In the genomic region with DNA sequence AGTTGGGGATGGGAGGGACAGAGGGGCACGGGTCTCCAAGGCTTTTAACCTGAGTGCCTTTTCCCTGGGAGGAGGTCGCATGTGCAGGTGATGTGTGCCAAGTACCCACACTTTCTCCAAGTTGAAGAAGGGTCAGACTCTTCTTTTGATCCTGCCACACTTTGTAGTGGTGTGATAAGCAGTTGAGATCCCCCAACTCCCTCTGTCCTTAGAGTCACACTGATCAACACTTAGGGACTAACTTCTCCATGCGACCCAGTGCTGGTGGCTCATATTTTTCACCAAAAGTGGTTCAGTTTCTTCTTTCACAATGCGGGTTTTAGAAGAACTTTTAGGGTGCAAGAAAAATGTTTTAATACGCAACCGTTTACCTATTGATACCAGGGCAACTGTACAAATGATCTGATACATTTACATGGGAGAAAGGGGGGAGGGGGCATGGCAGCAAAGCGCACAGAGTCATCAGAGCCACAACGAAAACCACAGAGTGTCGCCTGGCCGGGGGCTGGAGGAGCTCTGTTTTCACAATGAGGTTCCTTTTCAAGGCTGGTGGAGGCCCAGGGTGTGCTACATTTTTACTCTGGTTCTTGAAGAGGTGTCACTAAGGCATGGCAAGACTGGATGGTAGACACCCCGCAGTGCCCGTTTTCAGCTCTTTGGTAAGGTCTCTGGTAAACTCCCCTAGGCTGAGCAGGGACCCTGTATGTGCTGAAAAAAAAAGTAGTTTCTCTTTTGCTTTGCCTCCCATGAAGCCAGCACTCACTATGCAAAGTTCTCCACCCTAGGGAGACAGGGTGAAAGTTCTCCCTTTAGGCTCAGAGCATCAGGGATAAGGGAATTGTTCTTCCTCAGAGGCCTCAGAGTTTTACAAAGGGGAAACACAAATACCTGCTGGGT, we compare ENCODE assay signal across 7 mouse cellular contexts. TPM values are rescaled to one million over a fixed set of nuclear protein-coding genes. Genes with fewer than 3 reads are reported as not detected.
DNase-seq lines count a peak whose midpoint lies in the region; ATAC-seq and TF ChIP-seq lines count a peak whose summit lies in the region.

No protein-coding gene starts in this region.

- H3K4me1 ChIP-seq in testis, adult 2 months (ENCODE audit: control insufficient read depth, insufficient read depth, low read length), result peaks cover 15% of the 10 kb centered on the region
- peaks cover 18% of the 10 kb centered on the region for H3K4me1 ChIP-seq in heart, embryonic 12.5 days (replicated peaks)
- peaks cover 24% of the 10 kb centered on the region for H3K4me1 ChIP-seq in liver, embryonic 13.5 days (replicated peaks)
- 0 out of 2 replicates have a peak, but pooled peaks cover 3% of the 10 kb centered on the region for H3K4me1 ChIP-seq in olfactory bulb, adult 2 months (ENCODE audit: control insufficient read depth, insufficient read depth, low read length)

- no peaks in the 10 kb centered on the region for H3K36me3 ChIP-seq in testis, adult 2 months (ENCODE audit: control insufficient read depth, insufficient read depth, low read length)
- no peaks in the 10 kb centered on the region for H3K36me3 ChIP-seq in heart, embryonic 12.5 days
- H3K36me3 ChIP-seq in liver, embryonic 13.5 days, result no peaks in the 10 kb centered on the region

- no peak for TF ChIP-seq POLR2A in testis, adult 2 months (IDR thresholded peaks at IDR 0.05; ENCODE audit: control insufficient read depth, low read depth, low read length)
- TF ChIP-seq POLR2A in olfactory bulb, adult 2 months (IDR thresholded peaks at IDR 0.05; ENCODE audit: insufficient read depth, low read depth, low read length), result 0 out of 2 replicates have a peak, but pooled peaks have one; percentile 5

- 30% methylated on average over 12 of the region's 12 CpGs for WGBS in heart, embryonic 12.5 days
- WGBS in liver, embryonic 13.5 days (ENCODE audit: insufficient replicate concordance), result 11% methylated on average over 12 of the region's 12 CpGs
- 56% methylated on average over 12 of the region's 12 CpGs for WGBS in olfactory bulb, adult 2 months

- ATAC-seq in heart, embryonic 12.5 days (ENCODE audit: insufficient number of reproducible peaks, low FRiP score), result no peak
- ATAC-seq in liver, embryonic 13.5 days (ENCODE audit: low read depth), result no peak
- ATAC-seq in inflammation-experienced regulatory T-cells, adult 6 months, result no peak

- DNase-seq in testis, postnatal 10 days (ENCODE audit: low spot score), result no peak
- DNase-seq in liver, embryonic 13.5 days, result no peak
- DNase-seq in adrenal gland, postnatal 25 days, result no peak

- H3K27me3 ChIP-seq in testis, adult 2 months (ENCODE audit: control insufficient read depth, insufficient read depth, low read length), result no peaks in the 10 kb centered on the region
- peaks cover 36% of the 10 kb centered on the region for H3K27me3 ChIP-seq in heart, embryonic 12.5 days (replicated peaks)
- H3K27me3 ChIP-seq in liver, embryonic 13.5 days, result peaks cover 7% of the 10 kb centered on the region; the same call in 1 of the 2 replicates

- H3K27ac ChIP-seq in testis, adult 2 months (ENCODE audit: control insufficient read depth, insufficient read depth, low read depth, low read length), result peak overlapping the region; percentile 94
- no peak overlapping the region for H3K27ac ChIP-seq in heart, embryonic 12.5 days (ENCODE audit: poor library complexity, severe bottlenecking)
- H3K27ac ChIP-seq in liver, embryonic 13.5 days, result no peak overlapping the region
- no peak overlapping the region for H3K27ac ChIP-seq in olfactory bulb, adult 2 months (ENCODE audit: insufficient read depth, low read depth, low read length)

- no peaks in the 10 kb centered on the region for H3K9me3 ChIP-seq in heart, embryonic 12.5 days (replicated peaks)
- no peaks in the 10 kb centered on the region for H3K9me3 ChIP-seq in liver, embryonic 13.5 days (replicated peaks)

- H3K4me2 ChIP-seq in heart, embryonic 12.5 days, result peak overlapping the region; percentile 85
- H3K4me2 ChIP-seq in liver, embryonic 13.5 days, result peak overlapping the region; percentile 79

- peak overlapping the region; percentile 68 for H3K9ac ChIP-seq in heart, embryonic 12.5 days
- peak overlapping the region; percentile 69 for H3K9ac ChIP-seq in liver, embryonic 13.5 days

- peak overlapping the region; percentile 74 for H3K4me3 ChIP-seq in testis, adult 2 months (ENCODE audit: control insufficient read depth, low read depth, low read length)
- peak overlapping the region; percentile 48 for H3K4me3 ChIP-seq in heart, embryonic 12.5 days
- peak overlapping the region; percentile 56 for H3K4me3 ChIP-seq in liver, embryonic 13.5 days (replicated peaks)
- H3K4me3 ChIP-seq in olfactory bulb, adult 2 months (ENCODE audit: insufficient read depth, low read depth, low read length), result peak overlapping the region; percentile 31

- no peak for TF ChIP-seq CTCF in testis, adult 2 months (IDR thresholded peaks at IDR 0.05; ENCODE audit: control insufficient read depth, insufficient read depth, insufficient replicate concordance, low read depth, low read length)
- no peak for TF ChIP-seq CTCF in olfactory bulb, adult 2 months (IDR thresholded peaks at IDR 0.05; ENCODE audit: insufficient read depth, low read depth, low read length)

RNA-seq across cellular contexts. Expression of gene Lrmda, which starts 0.7 kb away (rescaled TPM):
- 1.6 and 2.1 TPM in 2 replicates for polyA plus RNA-seq in testis, adult 2 months (2012; rRNA removed)
- polyA plus RNA-seq in heart, embryonic 12.5 days (2016; fragmentation: Nextera tagmentation; extraction: Ambion mirVana), result 1.0 and 1.3 TPM in 2 replicates
- 0.25 and 0.27 TPM in 2 replicates for polyA plus RNA-seq in liver, embryonic 13.5 days (2015; fragmentation: Nextera tagmentation; extraction: Ambion mirVana)
- polyA plus RNA-seq in olfactory bulb, adult 2 months (2012; ENCODE audit: insufficient read depth, insufficient read length, low replicate concordance, missing spikeins), result not detected in 2 replicates
- polyA plus RNA-seq in inflammation-experienced regulatory T-cells, adult 6 months (2017; shearing (Covaris generic)), result not detected
- total RNA-seq in adrenal gland, postnatal 25 days (2021), result 5.0 and 5.6 TPM in 2 replicates

RNA-seq across cellular contexts. Expression of gene Zfp503, which starts 30.8 kb away (rescaled TPM):
- polyA plus RNA-seq in testis, adult 2 months (2012; rRNA removed), result 0.43 and 1.4 TPM in 2 replicates
- 4.7 and 5.6 TPM in 2 replicates for polyA plus RNA-seq in heart, embryonic 12.5 days (2016; fragmentation: Nextera tagmentation; extraction: Ambion mirVana)
- 0.82 and 1.4 TPM in 2 replicates for polyA plus RNA-seq in liver, embryonic 13.5 days (2015; fragmentation: Nextera tagmentation; extraction: Ambion mirVana)
- not detected in 2 replicates for polyA plus RNA-seq in olfactory bulb, adult 2 months (2012; ENCODE audit: insufficient read depth, insufficient read length, low replicate concordance, missing spikeins)
- polyA plus RNA-seq in inflammation-experienced regulatory T-cells, adult 6 months (2017; shearing (Covaris generic)), result not detected
- total RNA-seq in adrenal gland, postnatal 25 days (2021), result 27.5 and 33.3 TPM in 2 replicates
